Mouse (Mus musculus) limb, embryonic 14.5 days (tissue): ENCODE measurements at regions not wholly inside any gene's neighbourhood (a gene's known extent, or its start where the extent isn't known, plus 50 kb on each side); places are given as distances from the start of the nearest gene placed in this dataset.

Experiments used
- ATAC-seq: fragments of 200-750 bp; cut with Nextera tagmentation; 2 replicates; pipeline ENCODE4 v1.8.0; 2017; ENCODE audit warnings: low read depth, moderate number of reproducible peaks, moderate TSS enrichment; ENCODE audit not compliant: low FRiP score
- DNase-seq: peaks from one replicate; pipeline ENCODE4 v3.0.0-alpha.2; 2015; ENCODE audit warnings: low spot score
- H3K27ac ChIP-seq: fragments of 300-500 bp; sonication (generic); replicated peaks from 2 replicates; pipeline ENCODE4 v1.5.1; 2014; ENCODE audit warnings: low read depth, mild to moderate bottlenecking, low read length, moderate library complexity, mixed read lengths
- H3K27me3 ChIP-seq: fragments of 300-500 bp; sonication (generic); 2 replicates; pipeline ENCODE4 v1.6.1; 2014; ENCODE audit warnings: low read length, mixed read lengths; ENCODE audit not compliant: control insufficient read depth, insufficient read depth
- H3K36me3 ChIP-seq: fragments of 300-500 bp; sonication (generic); 2 replicates; pipeline ENCODE4 v1.6.1; 2014; ENCODE audit warnings: mild to moderate bottlenecking, low read length, moderate library complexity, mixed read lengths; ENCODE audit not compliant: control insufficient read depth, insufficient read depth
- H3K4me1 ChIP-seq: fragments of 300-500 bp; sonication (generic); 2 replicates; pipeline ENCODE4 v1.6.1; 2014; ENCODE audit warnings: antibody characterized with exemption, low read length, mixed read lengths; ENCODE audit not compliant: control insufficient read depth, insufficient read depth
- H3K4me2 ChIP-seq: fragments of 300-500 bp; sonication (generic); replicated peaks from 2 replicates; pipeline ENCODE4 v1.6.1; 2014; ENCODE audit warnings: low read depth, mild to moderate bottlenecking, low read length, moderate library complexity; ENCODE audit not compliant: severe bottlenecking
- H3K4me3 ChIP-seq: fragments of 300-500 bp; sonication (generic); replicated peaks from 2 replicates; pipeline ENCODE4 v1.5.1; 2014; ENCODE audit warnings: low read length
- H3K9ac ChIP-seq: fragments of 300-500 bp; sonication (generic); 2 replicates; pipeline ENCODE4 v1.6.1; 2014; ENCODE audit warnings: mild to moderate bottlenecking, low read depth, low read length, moderate library complexity; ENCODE audit not compliant: severe bottlenecking
- H3K9me3 ChIP-seq: fragments of 300-500 bp; sonication (generic); 2 replicates; pipeline ENCODE4 v1.6.1; 2016; ENCODE audit warnings: low read length; ENCODE audit not compliant: control insufficient read depth
- POLR2A ChIP-seq: fragments of 200-500 bp; IDR thresholded peaks from 2 replicates; pipeline ENCODE4 v1.8.0; 2012; ENCODE audit warnings: inconsistent platforms, mild to moderate bottlenecking, moderate library complexity, borderline replicate concordance; ENCODE audit not compliant: insufficient read depth, insufficient read length; ENCODE audit errors: extremely low read depth
- WGBS: fragments of 180-500 bp; shearing (Covaris S2); extraction: QIAGEN DNeasy Blood & Tissue Kit; methylation state at CpG from one replicate; pipeline ENCODE4 v1.1.7; 2014; 5-methylcytosine and 5-hydroxymethylcytosine counted together

- Histone ChIP-seq H3K36me3 (no peaks in the 10 kb centered on the region), H3K27ac (no peak overlapping the region), H3K4me3 (no peak overlapping the region), H3K9me3 (no peaks in the 10 kb centered on the region), H3K27me3 (no peaks in the 10 kb centered on the region), H3K4me1 (no peaks in the 10 kb centered on the region), H3K9ac (no peak overlapping the region), H3K4me2 (no peak overlapping the region)
- 75% methylated on average over 7 of the region's 7 CpGs for WGBS
- no peak for ATAC-seq
- no peak for DNase-seq
- TF ChIP-seq POLR2A: no peak
Observed at GRCm38 (mm10) chr10:68956539-68956938, 194.7 kb upstream of the Rhobtb1 start.

- no peaks in the 10 kb centered on the region for H3K9me3 ChIP-seq
- WGBS: 96% methylated on average over 1 of the region's 1 CpGs
- no peaks in the 10 kb centered on the region for H3K4me1 ChIP-seq
- no peaks in the 10 kb centered on the region for H3K27me3 ChIP-seq
- no peak overlapping the region for H3K9ac ChIP-seq
- H3K36me3 ChIP-seq: no peaks in the 10 kb centered on the region
- H3K4me2 ChIP-seq: no peak overlapping the region
- H3K4me3 ChIP-seq: no peak overlapping the region
- TF ChIP-seq POLR2A: no peak
- ATAC-seq: no peak
- H3K27ac ChIP-seq: no peak overlapping the region
- DNase-seq: no peak
Observed at GRCm38 (mm10) chr10:68961376-68961775, 189.9 kb upstream of the Rhobtb1 start.

DNA sequence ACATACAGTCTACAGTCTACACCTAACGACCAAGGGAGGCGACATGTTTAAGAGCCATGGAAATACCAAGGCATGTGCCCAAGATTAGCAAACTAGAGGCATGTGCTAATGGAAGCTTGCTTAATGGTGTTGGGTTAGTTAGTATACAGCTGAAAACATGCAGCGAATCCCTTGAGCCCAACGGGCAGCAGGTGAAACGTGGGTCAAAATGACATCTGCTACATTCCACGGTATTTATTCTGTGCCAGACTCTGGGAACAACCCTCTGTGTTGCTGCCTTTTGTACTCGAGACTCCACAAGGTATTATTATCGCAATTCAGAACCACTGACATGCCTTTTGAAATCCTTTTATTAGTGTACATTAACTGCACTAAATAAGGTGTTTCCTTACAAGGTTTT is 188.1 kb upstream of the Rhobtb1 start:
- no peak for ATAC-seq
- peak; percentile 7 for DNase-seq
- H3K4me1 ChIP-seq: no peaks in the 10 kb centered on the region
- no peak overlapping the region for H3K4me3 ChIP-seq
- H3K4me2 ChIP-seq: no peak overlapping the region
- no peaks in the 10 kb centered on the region for H3K36me3 ChIP-seq
- WGBS: 47% methylated on average over 8 of the region's 8 CpGs
- no peaks in the 10 kb centered on the region for H3K9me3 ChIP-seq
- no peak overlapping the region for H3K9ac ChIP-seq
- TF ChIP-seq POLR2A: no peak
- H3K27ac ChIP-seq: no peak overlapping the region
- no peaks in the 10 kb centered on the region for H3K27me3 ChIP-seq

- 92% methylated on average over 1 of the region's 1 CpGs for WGBS
- ATAC-seq (no peak), DNase-seq (no peak)
- H3K9me3 ChIP-seq: no peaks in the 10 kb centered on the region
- no peak overlapping the region for H3K4me2 ChIP-seq
- H3K4me1 ChIP-seq: no peaks in the 10 kb centered on the region
- H3K36me3 ChIP-seq: no peaks in the 10 kb centered on the region
- no peak overlapping the region for H3K4me3 ChIP-seq
- no peak overlapping the region for H3K9ac ChIP-seq
- H3K27me3 ChIP-seq: no peaks in the 10 kb centered on the region
- TF ChIP-seq POLR2A: no peak
- H3K27ac ChIP-seq: no peak overlapping the region
Observed at GRCm38 (mm10) chr10:68965271-68965670, 186.0 kb upstream of the Rhobtb1 start.

- Histone ChIP-seq H3K27ac (no peak overlapping the region), H3K27me3 (no peaks in the 10 kb centered on the region), H3K36me3 (no peaks in the 10 kb centered on the region), H3K9ac (no peak overlapping the region), H3K9me3 (no peaks in the 10 kb centered on the region), H3K4me1 (no peaks in the 10 kb centered on the region), H3K4me3 (no peak overlapping the region), H3K4me2 (no peak overlapping the region)
- 69% methylated on average over 15 of the region's 15 CpGs for WGBS
- TF ChIP-seq POLR2A: no peak
- no peak for ATAC-seq
- DNase-seq: no peak
Observed at GRCm38 (mm10) chr10:68967976-68968968, 183.0 kb upstream of the Rhobtb1 start.

GRCm38 (mm10) chr10:68970521-68970920 is 180.7 kb upstream of the Rhobtb1 start:
- no peaks in the 10 kb centered on the region for H3K4me1 ChIP-seq
- TF ChIP-seq POLR2A: no peak
- H3K27ac ChIP-seq: no peak overlapping the region
- no peak overlapping the region for H3K4me3 ChIP-seq
- WGBS: 70% methylated on average over 2 of the region's 2 CpGs
- no peaks in the 10 kb centered on the region for H3K27me3 ChIP-seq
- no peaks in the 10 kb centered on the region for H3K9me3 ChIP-seq
- ATAC-seq (no peak), DNase-seq (no peak)
- no peak overlapping the region for H3K4me2 ChIP-seq
- no peak overlapping the region for H3K9ac ChIP-seq
- H3K36me3 ChIP-seq: no peaks in the 10 kb centered on the region
